Mouse (Mus musculus) bone marrow, adult 2 months (tissue): ENCODE results near the gene Myo7a.

Experiments used
- CTCF ChIP-seq: fragments of 200-500 bp; IDR thresholded peaks from 2 replicates; pipeline ENCODE4 v1.5.1; 2011; ENCODE audit warnings: low read length, control low read depth; ENCODE audit not compliant: control insufficient read depth, insufficient read depth
- POLR2A ChIP-seq: fragments of 200-500 bp; IDR thresholded peaks from 2 replicates; pipeline ENCODE4 v1.6.1; 2011; ENCODE audit warnings: low read depth, mild to moderate bottlenecking, control low read depth, low read length, borderline replicate concordance; ENCODE audit not compliant: control insufficient read depth

DNA sequence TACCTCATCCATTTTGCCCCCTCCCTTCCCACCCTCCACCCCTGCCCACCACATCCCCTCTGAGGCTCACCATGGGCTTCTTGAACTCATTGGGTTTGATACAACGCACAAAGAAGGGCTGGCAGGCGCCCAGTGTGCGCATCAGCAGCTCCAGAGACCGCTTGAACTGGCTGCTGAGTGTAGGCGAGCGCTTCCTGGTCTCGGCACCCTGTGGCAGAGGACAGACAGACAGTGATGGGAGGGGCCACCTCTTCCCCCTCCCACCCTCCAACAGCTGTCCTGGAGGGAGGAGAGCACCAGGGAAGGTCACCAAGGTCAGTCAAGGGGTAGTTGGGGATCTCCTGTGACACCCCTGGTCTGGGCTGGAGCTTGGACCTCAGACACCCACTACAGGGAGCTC is 34.0 kb downstream of the Myo7a start:
- no peak for TF ChIP-seq CTCF
- no peak for TF ChIP-seq POLR2A
